Mouse (Mus musculus) hindbrain, embryonic 11.5 days (tissue): ENCODE data around the gene Mcoln3. TPM values are rescaled to one million over a fixed set of nuclear protein-coding genes. Genes with fewer than 3 reads are reported as not detected.
A peak's percentile ranks its signal among the peaks of the same experiment; 100 is the strongest.

ENCODE experiments used
- ATAC-seq: fragments of 200-750 bp; cut with Nextera tagmentation; 2 replicates; pipeline ENCODE4 v1.8.0; 2017; ENCODE audit warnings: mild to moderate bottlenecking, moderate TSS enrichment, moderate library complexity; ENCODE audit not compliant: low FRiP score
- DNase-seq: peaks from one replicate; pipeline ENCODE4 v3.0.0-alpha.2; 2015; ENCODE audit warnings: low spot score
- H3K27ac ChIP-seq: fragments of 300-500 bp; sonication (generic); 2 replicates; pipeline ENCODE4 v1.5.1; 2014; ENCODE audit warnings: mild to moderate bottlenecking, low read depth, low read length
- H3K27me3 ChIP-seq: fragments of 300-500 bp; sonication (generic); 2 replicates; pipeline ENCODE4 v1.6.1; 2014; ENCODE audit warnings: mild to moderate bottlenecking, low read length, moderate library complexity, mixed read lengths; ENCODE audit not compliant: control insufficient read depth, insufficient read depth
- H3K36me3 ChIP-seq: fragments of 300-500 bp; sonication (generic); 2 replicates; pipeline ENCODE4 v1.6.1; 2014; ENCODE audit warnings: mild to moderate bottlenecking, low read length, moderate library complexity, mixed read lengths; ENCODE audit not compliant: control insufficient read depth, insufficient read depth
- H3K4me1 ChIP-seq: fragments of 300-500 bp; sonication (generic); replicated peaks from 2 replicates; pipeline ENCODE4 v1.6.1; 2014; ENCODE audit warnings: low read length, mixed read lengths; ENCODE audit not compliant: control insufficient read depth, insufficient read depth
- H3K4me2 ChIP-seq: fragments of 300-500 bp; sonication (generic); replicated peaks from 2 replicates; pipeline ENCODE4 v1.6.1; 2014; ENCODE audit warnings: mild to moderate bottlenecking, low read depth, low read length
- H3K4me3 ChIP-seq: fragments of 300-500 bp; sonication (generic); 2 replicates; pipeline ENCODE4 v1.5.1; 2014; ENCODE audit warnings: low read depth, low read length
- H3K9ac ChIP-seq: fragments of 300-500 bp; sonication (generic); 2 replicates; pipeline ENCODE4 v1.6.1; 2014; ENCODE audit warnings: low read depth, low read length
- H3K9me3 ChIP-seq: fragments of 300-500 bp; sonication (generic); 2 replicates; pipeline ENCODE4 v1.6.1; 2016; ENCODE audit warnings: low read length; ENCODE audit not compliant: control insufficient read depth
- WGBS: fragments of 180-500 bp; shearing (Covaris S2); extraction: QIAGEN DNeasy Blood & Tissue Kit; methylation state at CpG from one replicate; pipeline ENCODE4 v1.1.7; 2014; 5-methylcytosine and 5-hydroxymethylcytosine counted together
- polyA plus RNA-seq: library from polyadenylated mRNA; unstranded; fragments of >200 nt; fragmentation: Nextera tagmentation; extraction: Ambion mirVana; gene quantifications from 2 replicates; pipeline ENCODE4 v1.2.1, GENCODE M21; 2014

The Mcoln3 gene
- polyA plus RNA-seq, 1 experiment from 2014 or later, result 3.8 TPM

- H3K27ac ChIP-seq, result no peak overlapping the region
- H3K4me2 ChIP-seq, result no peak overlapping the region
- WGBS, result 52% methylated on average over 5 of the region's 5 CpGs
- H3K27me3 ChIP-seq, result peaks cover 7% of the 10 kb centered on the region
- H3K9ac ChIP-seq, result no peak overlapping the region
- H3K4me3 ChIP-seq, result no peak overlapping the region
- no peaks in the 10 kb centered on the region for H3K36me3 ChIP-seq
- ATAC-seq, result no peak
- no peak for DNase-seq
- H3K4me1 ChIP-seq, result no peaks in the 10 kb centered on the region
- H3K9me3 ChIP-seq, result no peaks in the 10 kb centered on the region
These were observed 28.3 kb downstream of the Mcoln3 start for GRCm38 (mm10) chr3:146145501-146145900.

GRCm38 (mm10) chr3:146146131-146146530 lies 28.9 kb downstream of the Mcoln3 start:
- 67% methylated on average over 5 of the region's 5 CpGs for WGBS
- H3K9me3 ChIP-seq, result no peaks in the 10 kb centered on the region
- no peak overlapping the region for H3K4me2 ChIP-seq
- H3K36me3 ChIP-seq, result no peaks in the 10 kb centered on the region
- H3K27ac ChIP-seq, result no peak overlapping the region
- H3K9ac ChIP-seq, result no peak overlapping the region
- peaks cover 11% of the 10 kb centered on the region for H3K27me3 ChIP-seq
- H3K4me1 ChIP-seq, result no peaks in the 10 kb centered on the region
- no peak for ATAC-seq
- H3K4me3 ChIP-seq, result no peak overlapping the region
- no peak for DNase-seq

- ATAC-seq, result peak; percentile 52; the same call in 1 of the 2 replicates
- H3K4me3 ChIP-seq, result peak within 1 kb of the TSS; percentile 27
- peaks cover 15% of the 10 kb centered on the region for H3K27me3 ChIP-seq
- H3K4me2 ChIP-seq, result peak within 1 kb of the TSS; percentile 79
- H3K4me1 ChIP-seq, result no peaks in the 10 kb centered on the region
- no peaks in the 10 kb centered on the region for H3K9me3 ChIP-seq
- H3K9ac ChIP-seq, result peak within 1 kb of the TSS; percentile 9; the same call in 1 of the 2 replicates
- WGBS, result 11% methylated on average over 32 of the region's 34 CpGs
- peak; percentile 14 for DNase-seq
- H3K36me3 ChIP-seq, result no peaks in the 10 kb centered on the region
- H3K27ac ChIP-seq, result no peak within 1 kb of the TSS
These were observed 32.2 kb downstream of the Mcoln3 start, which contains the start of gene Mcoln2 for GRCm38 (mm10) chr3:146149156-146150057. Mcoln2 (plus strand) TSS chr3:146149833.

GRCm38 (mm10) chr3:146150058-146150400 lies 32.8 kb downstream of the Mcoln3 start:
- DNase-seq, result peak; percentile 54
- H3K9ac ChIP-seq, result peak overlapping the region; percentile 9; the same call in 1 of the 2 replicates
- H3K36me3 ChIP-seq, result no peaks in the 10 kb centered on the region
- H3K27ac ChIP-seq, result no peak overlapping the region
- 2% methylated on average over 26 of the region's 26 CpGs for WGBS
- peak overlapping the region; percentile 27 for H3K4me3 ChIP-seq
- peak; percentile 43; the same call in 1 of the 2 replicates for ATAC-seq
- no peaks in the 10 kb centered on the region for H3K4me1 ChIP-seq
- H3K9me3 ChIP-seq, result no peaks in the 10 kb centered on the region
- H3K27me3 ChIP-seq, result peaks cover 15% of the 10 kb centered on the region
- H3K4me2 ChIP-seq, result peak overlapping the region; percentile 79

GRCm38 (mm10) chr3:146150560-146150959 lies 33.3 kb downstream of the Mcoln3 start:
- Histone ChIP-seq H3K9me3 (no peaks in the 10 kb centered on the region), H3K27ac (no peak overlapping the region), H3K27me3 (peaks cover 15% of the 10 kb centered on the region), H3K4me3 (no peak overlapping the region), H3K9ac (no peak overlapping the region), H3K4me1 (no peaks in the 10 kb centered on the region), H3K36me3 (no peaks in the 10 kb centered on the region), H3K4me2 (peak overlapping the region; percentile 79; the same call in 1 of the 2 replicates)
- peak; percentile 26 for DNase-seq
- WGBS, result 28% methylated on average over 11 of the region's 11 CpGs
- no peak for ATAC-seq

GRCm38 (mm10) chr3:146151328-146151727 lies 34.1 kb downstream of the Mcoln3 start:
- no peak overlapping the region for H3K4me3 ChIP-seq
- no peak for DNase-seq
- no peak overlapping the region for H3K4me2 ChIP-seq
- peaks cover 15% of the 10 kb centered on the region for H3K27me3 ChIP-seq
- H3K9ac ChIP-seq, result no peak overlapping the region
- 91% methylated on average over 10 of the region's 10 CpGs for WGBS
- no peak for ATAC-seq
- no peak overlapping the region for H3K27ac ChIP-seq
- no peaks in the 10 kb centered on the region for H3K9me3 ChIP-seq
- no peaks in the 10 kb centered on the region for H3K4me1 ChIP-seq
- no peaks in the 10 kb centered on the region for H3K36me3 ChIP-seq

- WGBS, result 94% methylated on average over 8 of the region's 8 CpGs
- Histone ChIP-seq H3K9ac (no peak overlapping the region), H3K4me2 (no peak overlapping the region), H3K4me1 (no peaks in the 10 kb centered on the region), H3K36me3 (no peaks in the 10 kb centered on the region), H3K27ac (no peak overlapping the region), H3K27me3 (peaks cover 15% of the 10 kb centered on the region), H3K9me3 (no peaks in the 10 kb centered on the region), H3K4me3 (no peak overlapping the region)
- DNase-seq, result no peak
- no peak for ATAC-seq
These were observed 34.5 kb downstream of the Mcoln3 start for GRCm38 (mm10) chr3:146151755-146152154.

GRCm38 (mm10) chr3:146152348-146152747 lies 35.1 kb downstream of the Mcoln3 start:
- H3K36me3 ChIP-seq, result no peaks in the 10 kb centered on the region
- H3K4me3 ChIP-seq, result no peak overlapping the region
- H3K9ac ChIP-seq, result no peak overlapping the region
- no peaks in the 10 kb centered on the region for H3K4me1 ChIP-seq
- ATAC-seq, result no peak
- no peaks in the 10 kb centered on the region for H3K9me3 ChIP-seq
- 92% methylated on average over 8 of the region's 8 CpGs for WGBS
- H3K27me3 ChIP-seq, result peaks cover 15% of the 10 kb centered on the region
- no peak overlapping the region for H3K4me2 ChIP-seq
- no peak overlapping the region for H3K27ac ChIP-seq
- DNase-seq, result no peak

GRCm38 (mm10) chr3:146152913-146153312 lies 35.7 kb downstream of the Mcoln3 start:
- no peak for DNase-seq
- no peak for ATAC-seq
- Histone ChIP-seq H3K9ac (no peak overlapping the region), H3K9me3 (no peaks in the 10 kb centered on the region), H3K27me3 (peaks cover 15% of the 10 kb centered on the region), H3K4me2 (no peak overlapping the region), H3K36me3 (no peaks in the 10 kb centered on the region), H3K27ac (no peak overlapping the region), H3K4me3 (no peak overlapping the region), H3K4me1 (no peaks in the 10 kb centered on the region)
- 85% methylated on average over 2 of the region's 2 CpGs for WGBS
